Mouse (Mus musculus) gastrocnemius, postnatal 25 days (tissue): ENCODE results near the gene Cldn13. TPM values are rescaled to one million over a fixed set of nuclear protein-coding genes. Genes with fewer than 3 reads are reported as not detected.

Experiments used
- DNase-seq: peaks from one replicate; pipeline ENCODE4 v3.0.0; 2022
- total RNA-seq, 2 experiments: library from RNA; stranded (reverse); gene quantifications; 1 replicate in 1 of 2; 2 replicates in 1 of 2; pipeline ENCODE4 v1.2.3; 2021

Gene Cldn13
- total RNA-seq, 2 experiments from 2014 or later = not detected

GRCm38 (mm10) chr5:134891552-134891951 lies 23.8 kb downstream of the Cldn13 start:
- DNase-seq = peak; percentile 52

GRCm38 (mm10) chr5:134890601-134891054 lies 24.7 kb downstream of the Cldn13 start:
- peak; percentile 29 for DNase-seq

- DNase-seq = no peak
Observed at GRCm38 (mm10) chr5:134888505-134888904, 26.8 kb downstream of the Cldn13 start.

- peak; percentile 71 for DNase-seq
Observed at GRCm38 (mm10) chr5:134887447-134888335, 27.6 kb downstream of the Cldn13 start.

GRCm38 (mm10) chr5:134883077-134883476 lies 32.2 kb downstream of the Cldn13 start:
- peak; percentile 61 for DNase-seq

GRCm38 (mm10) chr5:134876801-134877200 lies 38.5 kb downstream of the Cldn13 start:
- DNase-seq = no peak

GRCm38 (mm10) chr5:134875245-134875644 lies 40.1 kb downstream of the Cldn13 start:
- DNase-seq = no peak

- DNase-seq = peak; percentile 84
Observed at GRCm38 (mm10) chr5:134873956-134874879, 41.1 kb downstream of the Cldn13 start.

GRCm38 (mm10) chr5:134873034-134873433 lies 42.3 kb downstream of the Cldn13 start:
- no peak for DNase-seq

- DNase-seq = peak; percentile 62
Observed at GRCm38 (mm10) chr5:134872597-134872996, 42.7 kb downstream of the Cldn13 start.

- no peak for DNase-seq
Observed at GRCm38 (mm10) chr5:134868506-134868905, 46.8 kb downstream of the Cldn13 start.

- peak; percentile 33 for DNase-seq
Observed at GRCm38 (mm10) chr5:134867320-134868144, 47.8 kb downstream of the Cldn13 start.

GRCm38 (mm10) chr5:134865158-134865557 lies 50.2 kb downstream of the Cldn13 start:
- DNase-seq = peak; percentile 25

Other genes with a start within 250 kb of the Cldn13 start
- 1 to 10 TPM; 2.7 to 2.8 TPM for gene Limk1, start 226.9 kb downstream of the Cldn13 start, total RNA-seq
- 100 to 1,000 TPM in 1 of 2 experiments, 10 to 100 TPM in 1; 72.9 to 155 TPM for gene Eln, start 168.2 kb downstream of the Cldn13 start, total RNA-seq
- not detected for gene Tmem270, start 8.8 kb downstream of the Cldn13 start, total RNA-seq
- 1 to 10 TPM; 4.0 to 5.2 TPM for gene Mettl27, start 16.8 kb upstream of the Cldn13 start, total RNA-seq
- not detected for gene Cldn4, start 31.4 kb upstream of the Cldn13 start, total RNA-seq
- gene Cldn3, start 70.7 kb upstream of the Cldn13 start, total RNA-seq = under 1 TPM in 1 of 2 experiments, not detected in 1; 0.21 TPM
- 10 to 100 TPM; 57.1 to 58.5 TPM for gene Abhd11, start 93.6 kb upstream of the Cldn13 start, total RNA-seq
- 1 to 10 TPM in 1 of 2 experiments, under 1 TPM in 1; 0.69 to 1.5 TPM for gene Stx1a, start 108.0 kb upstream of the Cldn13 start, total RNA-seq
- gene Dnajc30, start 148.7 kb upstream of the Cldn13 start, total RNA-seq = 10 to 100 TPM; 22.0 to 25.2 TPM
- gene Bud23, start 149.4 kb upstream of the Cldn13 start, total RNA-seq = 10 to 100 TPM; 21.7 to 27.4 TPM
- under 1 TPM in 1 of 2 experiments, not detected in 1; 0.41 TPM for gene Vps37d, start 162.7 kb upstream of the Cldn13 start, total RNA-seq
- gene Mlxipl, start 174.4 kb upstream of the Cldn13 start, total RNA-seq = 10 to 100 TPM; 72.1 to 80.3 TPM
- 10 to 100 TPM in 1 of 2 experiments, 1 to 10 TPM in 1; 7.5 to 10.5 TPM for gene Tbl2, start 234.1 kb upstream of the Cldn13 start, total RNA-seq